Mouse (Mus musculus): ENCODE data around the gene Gm3285. TPM values are rescaled to one million over a fixed set of nuclear protein-coding genes. Genes with fewer than 3 reads are reported as not detected.

Gene Gm3285
- polyA plus RNA-seq, 1 experiment: not detected

DNA sequence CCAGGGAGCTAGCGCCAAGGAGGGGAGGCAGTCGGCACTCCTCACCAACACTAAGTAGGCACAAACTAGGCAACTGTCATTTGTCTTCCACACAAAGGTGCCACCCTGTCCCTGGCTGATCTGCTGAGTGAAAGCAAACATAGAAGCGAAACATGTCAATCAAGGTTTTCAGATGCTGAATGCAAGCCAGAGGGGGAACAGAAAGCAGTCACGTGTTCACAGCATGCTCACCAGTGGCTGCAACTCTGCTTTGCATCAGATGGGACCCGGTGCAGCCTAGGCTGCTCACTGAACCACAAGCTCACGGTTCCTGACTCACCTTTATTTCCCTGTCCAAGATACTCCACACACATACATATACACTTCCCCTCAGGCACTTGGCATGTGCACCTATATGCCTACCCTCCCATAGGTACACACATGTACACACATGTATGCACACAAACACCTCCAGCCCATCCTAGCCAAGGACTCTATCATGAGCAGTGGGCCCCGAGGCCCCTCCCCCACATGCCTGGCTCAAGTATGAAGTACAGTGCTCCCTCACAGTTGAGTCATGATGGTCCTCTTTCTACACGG is 29.3 kb downstream of the Gm3285 start:
- H3K27ac ChIP-seq (ENCODE audit: insufficient read depth, low read depth, low read length): no peak overlapping the region
- H3K4me3 ChIP-seq (ENCODE audit: insufficient read depth, low read length): no peak overlapping the region
- H3K4me1 ChIP-seq (ENCODE audit: control insufficient read depth, insufficient read depth, low read length): no peaks in the 10 kb centered on the region
- TF ChIP-seq POLR2A (IDR thresholded peaks at IDR 0.05; ENCODE audit: borderline replicate concordance, low read depth, low read length) (no peak), CTCF (IDR thresholded peaks at IDR 0.05; ENCODE audit: low read depth, low read length) (no peak)

GRCm38 (mm10) chr10:77895562-77895961 is 33.8 kb downstream of the Gm3285 start:
- TF ChIP-seq POLR2A (IDR thresholded peaks at IDR 0.05; ENCODE audit: borderline replicate concordance, low read depth, low read length) (no peak), CTCF (IDR thresholded peaks at IDR 0.05; ENCODE audit: low read depth, low read length) (no peak)
- Histone ChIP-seq H3K27ac (ENCODE audit: insufficient read depth, low read depth, low read length) (no peak overlapping the region), H3K4me3 (ENCODE audit: insufficient read depth, low read length) (no peak overlapping the region), H3K4me1 (ENCODE audit: control insufficient read depth, insufficient read depth, low read length) (no peaks in the 10 kb centered on the region)

DNA sequence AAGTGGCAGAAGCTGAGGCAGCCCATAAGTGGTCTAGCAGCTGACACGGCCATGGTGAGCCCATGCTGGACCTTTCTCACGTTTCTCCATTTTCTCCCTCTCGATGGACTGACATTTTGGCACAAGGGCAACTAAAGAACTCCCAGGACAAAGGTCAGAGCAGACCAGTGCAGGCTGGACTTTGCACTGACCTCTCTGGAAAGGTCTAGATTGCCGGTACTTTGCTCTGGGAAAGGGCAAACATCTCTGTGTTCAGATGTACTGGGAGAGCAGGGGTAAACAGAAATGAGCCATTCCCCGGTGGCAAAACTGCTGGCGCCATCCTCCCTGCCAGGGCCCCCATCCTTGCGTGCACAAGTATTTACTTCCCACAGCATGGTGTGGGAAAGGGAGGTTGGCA is 38.4 kb downstream of the Gm3285 start:
- no peak for TF ChIP-seq POLR2A (IDR thresholded peaks at IDR 0.05; ENCODE audit: borderline replicate concordance, low read depth, low read length)
- no peak overlapping the region for H3K27ac ChIP-seq (ENCODE audit: insufficient read depth, low read depth, low read length)
- peaks cover 8% of the 10 kb centered on the region for H3K4me1 ChIP-seq (ENCODE audit: control insufficient read depth, insufficient read depth, low read length)
- H3K4me3 ChIP-seq (ENCODE audit: insufficient read depth, low read length): no peak overlapping the region

- TF ChIP-seq CTCF (IDR thresholded peaks at IDR 0.05; ENCODE audit: low read depth, low read length) (no peak), POLR2A (IDR thresholded peaks at IDR 0.05; ENCODE audit: borderline replicate concordance, low read depth, low read length) (no peak)
- Histone ChIP-seq H3K4me3 (ENCODE audit: insufficient read depth, low read length) (no peak overlapping the region), H3K4me1 (ENCODE audit: control insufficient read depth, insufficient read depth, low read length) (peaks cover 8% of the 10 kb centered on the region), H3K27ac (ENCODE audit: insufficient read depth, low read depth, low read length) (no peak overlapping the region)
Observed at GRCm38 (mm10) chr10:77900903-77901818, 39.4 kb downstream of the Gm3285 start.

DNA sequence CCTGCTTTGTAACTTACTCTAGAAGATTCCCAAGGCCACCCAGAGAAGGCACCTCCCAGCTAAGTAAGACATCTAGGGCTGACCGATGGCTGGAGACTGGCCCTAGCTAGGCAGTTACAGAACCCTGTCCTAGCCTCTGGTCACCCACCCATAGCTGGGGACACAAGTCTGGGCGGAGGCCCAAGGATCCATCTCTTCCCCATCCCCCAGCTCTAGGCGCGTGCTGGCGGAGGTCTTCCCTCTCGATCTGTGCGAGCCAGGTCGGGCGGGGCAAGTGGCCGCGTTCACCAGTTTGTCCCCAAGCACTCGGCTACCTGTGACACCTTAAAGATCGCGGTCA is 40.1 kb downstream of the Gm3285 start:
- no peak overlapping the region for H3K27ac ChIP-seq (ENCODE audit: insufficient read depth, low read depth, low read length)
- no peak for TF ChIP-seq POLR2A (IDR thresholded peaks at IDR 0.05; ENCODE audit: borderline replicate concordance, low read depth, low read length)
- peak overlapping the region; percentile 59 for H3K4me3 ChIP-seq (ENCODE audit: insufficient read depth, low read length)
- peaks cover 8% of the 10 kb centered on the region for H3K4me1 ChIP-seq (ENCODE audit: control insufficient read depth, insufficient read depth, low read length)

- TF ChIP-seq CTCF (IDR thresholded peaks at IDR 0.05; ENCODE audit: low read depth, low read length) (no peak), POLR2A (IDR thresholded peaks at IDR 0.05; ENCODE audit: borderline replicate concordance, low read depth, low read length) (no peak)
- peak within 1 kb of the TSS; percentile 59 for H3K4me3 ChIP-seq (ENCODE audit: insufficient read depth, low read length)
- peaks cover 8% of the 10 kb centered on the region for H3K4me1 ChIP-seq (ENCODE audit: control insufficient read depth, insufficient read depth, low read length)
- no peak within 1 kb of the TSS for H3K27ac ChIP-seq (ENCODE audit: insufficient read depth, low read depth, low read length)
Observed at GRCm38 (mm10) chr10:77902211-77902893, 40.6 kb downstream of the Gm3285 start, which contains the start of gene Lrrc3. Gene Lrrc3 (minus strand): TSS chr10:77902536.

GRCm38 (mm10) chr10:77902894-77903715 is 41.3 kb downstream of the Gm3285 start:
- TF ChIP-seq POLR2A (IDR thresholded peaks at IDR 0.05; ENCODE audit: borderline replicate concordance, low read depth, low read length) (no peak), CTCF (IDR thresholded peaks at IDR 0.05; ENCODE audit: low read depth, low read length) (no peak)
- H3K27ac ChIP-seq (ENCODE audit: insufficient read depth, low read depth, low read length): no peak overlapping the region
- peaks cover 8% of the 10 kb centered on the region for H3K4me1 ChIP-seq (ENCODE audit: control insufficient read depth, insufficient read depth, low read length)
- peak overlapping the region; percentile 43 for H3K4me3 ChIP-seq (ENCODE audit: insufficient read depth, low read length)

Other genes with a start within 250 kb of the Gm3285 start
- 57.9 and 61.2 TPM in 2 replicates for gene Ube2g2, start 239.7 kb upstream of the Gm3285 start, polyA plus RNA-seq (2012; ENCODE audit: insufficient read depth, insufficient read length, missing spikeins)
- not detected in 2 replicates for gene Tspear, start 175.4 kb upstream of the Gm3285 start, polyA plus RNA-seq (2012; ENCODE audit: insufficient read depth, insufficient read length, missing spikeins)
- not detected in 2 replicates for gene Gm19402, start 171.2 kb upstream of the Gm3285 start, polyA plus RNA-seq (2012; ENCODE audit: insufficient read depth, insufficient read length, missing spikeins)
- not detected in 2 replicates for gene Gm9508, start 164.7 kb upstream of the Gm3285 start, polyA plus RNA-seq (2012; ENCODE audit: insufficient read depth, insufficient read length, missing spikeins)
- not detected in 2 replicates for gene Gm10272, start 155.3 kb upstream of the Gm3285 start, polyA plus RNA-seq (2012; ENCODE audit: insufficient read depth, insufficient read length, missing spikeins)
- not detected in 2 replicates for gene Gm10024, start 150.5 kb upstream of the Gm3285 start, polyA plus RNA-seq (2012; ENCODE audit: insufficient read depth, insufficient read length, missing spikeins)
- gene Gm10142, start 146.2 kb upstream of the Gm3285 start, polyA plus RNA-seq (2012; ENCODE audit: insufficient read depth, insufficient read length, missing spikeins): not detected in 2 replicates
- gene Krtap12-1, start 141.4 kb upstream of the Gm3285 start, polyA plus RNA-seq (2012; ENCODE audit: insufficient read depth, insufficient read length, missing spikeins): not detected in 2 replicates
- gene Gm10100, start 135.5 kb upstream of the Gm3285 start, polyA plus RNA-seq (2012; ENCODE audit: insufficient read depth, insufficient read length, missing spikeins): not detected in 2 replicates
- gene Gm18596, start 119.3 kb upstream of the Gm3285 start, polyA plus RNA-seq (2012; ENCODE audit: insufficient read depth, insufficient read length, missing spikeins): not detected in 2 replicates
- gene Gm9736, start 110.6 kb upstream of the Gm3285 start, polyA plus RNA-seq (2012; ENCODE audit: insufficient read depth, insufficient read length, missing spikeins): not detected in 2 replicates
- not detected in 2 replicates for gene Gm3233, start 102.3 kb upstream of the Gm3285 start, polyA plus RNA-seq (2012; ENCODE audit: insufficient read depth, insufficient read length, missing spikeins)
- not detected in 2 replicates for gene Gm3238, start 90.7 kb upstream of the Gm3285 start, polyA plus RNA-seq (2012; ENCODE audit: insufficient read depth, insufficient read length, missing spikeins)
- not detected in 2 replicates for gene Gm7138, start 85.0 kb upstream of the Gm3285 start, polyA plus RNA-seq (2012; ENCODE audit: insufficient read depth, insufficient read length, missing spikeins)
- gene Gm3250, start 79.4 kb upstream of the Gm3285 start, polyA plus RNA-seq (2012; ENCODE audit: insufficient read depth, insufficient read length, missing spikeins): not detected in 2 replicates
- not detected in 2 replicates for gene Gm7137, start 73.8 kb upstream of the Gm3285 start, polyA plus RNA-seq (2012; ENCODE audit: insufficient read depth, insufficient read length, missing spikeins)
- gene Gm9639, start 66.9 kb upstream of the Gm3285 start, polyA plus RNA-seq (2012; ENCODE audit: insufficient read depth, insufficient read length, missing spikeins): not detected in 2 replicates
- not detected in 2 replicates for gene Gm19668, start 62.8 kb upstream of the Gm3285 start, polyA plus RNA-seq (2012; ENCODE audit: insufficient read depth, insufficient read length, missing spikeins)
- gene Gm9507, start 50.1 kb upstream of the Gm3285 start, polyA plus RNA-seq (2012; ENCODE audit: insufficient read depth, insufficient read length, missing spikeins): not detected in 2 replicates
- not detected in 2 replicates for gene Gm2696, start 47.3 kb upstream of the Gm3285 start, polyA plus RNA-seq (2012; ENCODE audit: insufficient read depth, insufficient read length, missing spikeins)
- gene Krtap10-4, start 34.9 kb upstream of the Gm3285 start, polyA plus RNA-seq (2012; ENCODE audit: insufficient read depth, insufficient read length, missing spikeins): not detected in 2 replicates
- not detected in 2 replicates for gene Krtap10-10, start 26.0 kb upstream of the Gm3285 start, polyA plus RNA-seq (2012; ENCODE audit: insufficient read depth, insufficient read length, missing spikeins)
- not detected in 2 replicates for gene Gm36176, start 15.2 kb upstream of the Gm3285 start, polyA plus RNA-seq (2012; ENCODE audit: insufficient read depth, insufficient read length, missing spikeins)
- not detected in 2 replicates for gene Gm10318, start 9.1 kb upstream of the Gm3285 start, polyA plus RNA-seq (2012; ENCODE audit: insufficient read depth, insufficient read length, missing spikeins)
- 0.19 TPM in 1 of 2 replicates, not detected in the other for gene Lrrc3, start 40.6 kb downstream of the Gm3285 start, polyA plus RNA-seq (2012; ENCODE audit: insufficient read depth, insufficient read length, missing spikeins)
- 8.6 and 13.8 TPM in 2 replicates for gene Trpm2, start 108.6 kb downstream of the Gm3285 start, polyA plus RNA-seq (2012; ENCODE audit: insufficient read depth, insufficient read length, missing spikeins)
- 12.4 and 13.6 TPM in 2 replicates for gene 1810043G02Rik, start 116.5 kb downstream of the Gm3285 start, polyA plus RNA-seq (2012; ENCODE audit: insufficient read depth, insufficient read length, missing spikeins)
- gene Pfkl, start 148.1 kb downstream of the Gm3285 start, polyA plus RNA-seq (2012; ENCODE audit: insufficient read depth, insufficient read length, missing spikeins): 24.1 and 32.1 TPM in 2 replicates
- gene Dnmt3l, start 180.0 kb downstream of the Gm3285 start, polyA plus RNA-seq (2012; ENCODE audit: insufficient read depth, insufficient read length, missing spikeins): 1.5 and 2.2 TPM in 2 replicates
- gene Aire, start 181.6 kb downstream of the Gm3285 start, polyA plus RNA-seq (2012; ENCODE audit: insufficient read depth, insufficient read length, missing spikeins): not detected in 2 replicates
- 18.6 and 20.8 TPM in 2 replicates for gene Icosl, start 207.3 kb downstream of the Gm3285 start, polyA plus RNA-seq (2012; ENCODE audit: insufficient read depth, insufficient read length, missing spikeins)

Measured in bone marrow macrophage, adult 2 months (primary cell).